26 mouse cellular contexts compared by ENCODE assay signal in genomic region chr3:133608845-133609261, GRCm38 (mm10).
DNase-seq lines count a peak whose midpoint lies in the region; ATAC-seq and TF ChIP-seq lines count a peak whose summit lies in the region.
"Had no signal": no experiment of that assay in that cellular context is flagged by ENCODE, and none has a peak within 500 bp of the region (broad histone marks: within the 10 kb centered on the region; RNA-seq: fewer than 3 reads in every experiment).

No protein-coding gene starts in this region.

- H3K4me3 ChIP-seq in neural tube, embryonic 14.5 days (ENCODE audit: low read depth, low read length): no peak overlapping the region
- no peak overlapping the region for H3K4me3 ChIP-seq in ES-E14 (ENCODE audit: insufficient read depth in 1 of 2, low read depth in 1 of 2, low read length in 2 of 2, poor library complexity in 1 of 2, severe bottlenecking in 1 of 2)
- H3K4me3 ChIP-seq in embryonic facial prominence, embryonic 13.5 days: no peak overlapping the region
- H3K4me3 ChIP-seq in stomach, embryonic 16.5 days (replicated peaks; ENCODE audit: low read length): no peak overlapping the region
- no peak overlapping the region for H3K4me3 ChIP-seq in hindbrain, postnatal 0 days (ENCODE audit: low read length)
- H3K4me3 ChIP-seq: erythroblast, embryonic 14.5 days; hindbrain, embryonic 15.5 days; intestine, embryonic 15.5 days; layer of hippocampus, adult 2 months; limb, embryonic 13.5 days; midbrain, embryonic 13.5 days; neural tube, embryonic 12.5 days had no signal

- no peak for DNase-seq in neural tube, embryonic 10.5 days (ENCODE audit: extremely low spot score, low spot score)
- no peak for DNase-seq in ES-E14 (ENCODE audit: low read depth, low spot score)
- DNase-seq in adrenal gland, postnatal 25 days: no peak
- DNase-seq in hindbrain, postnatal 0 days (ENCODE audit: low spot score): no peak
- DNase-seq: adrenal gland, postnatal 10 days; cerebellum, adult 9-10 months; kidney, postnatal 25 days; lung, embryonic 14.5 days; retina, postnatal 1 day; right cerebral cortex, postnatal 25 days; thymus, adult 18-20 months; thymus, postnatal 36 days had no signal

- H3K4me2 ChIP-seq in neural tube, embryonic 14.5 days (ENCODE audit: low read depth, low read length): no peak overlapping the region
- H3K4me2 ChIP-seq in embryonic facial prominence, embryonic 13.5 days: no peak overlapping the region
- no peak overlapping the region for H3K4me2 ChIP-seq in stomach, embryonic 16.5 days (ENCODE audit: low read depth, low read length)
- H3K4me2 ChIP-seq in hindbrain, postnatal 0 days (ENCODE audit: low read depth, low read length): no peak overlapping the region
- H3K4me2 ChIP-seq: heart, embryonic 11.5 days; hindbrain, embryonic 15.5 days; intestine, embryonic 15.5 days; limb, embryonic 13.5 days; lung, embryonic 14.5 days; midbrain, embryonic 13.5 days; neural tube, embryonic 12.5 days had no signal

- no peak overlapping the region for H3K9ac ChIP-seq in neural tube, embryonic 14.5 days (replicated peaks; ENCODE audit: low read depth, low read length)
- no peak overlapping the region for H3K9ac ChIP-seq in ES-E14 (ENCODE audit: insufficient read depth, low read depth, low read length, poor library complexity, severe bottlenecking)
- no peak overlapping the region for H3K9ac ChIP-seq in embryonic facial prominence, embryonic 13.5 days
- H3K9ac ChIP-seq in stomach, embryonic 16.5 days (ENCODE audit: low read length): no peak overlapping the region
- H3K9ac ChIP-seq in hindbrain, postnatal 0 days (replicated peaks; ENCODE audit: low read length): no peak overlapping the region
- H3K9ac ChIP-seq: hindbrain, embryonic 15.5 days; intestine, embryonic 15.5 days; limb, embryonic 13.5 days; liver, embryonic 14.5 days; lung, embryonic 14.5 days; midbrain, embryonic 13.5 days; neural tube, embryonic 12.5 days had no signal

- 90% methylated on average over 3 of the region's 3 CpGs for WGBS in neural tube, embryonic 14.5 days
- WGBS in embryonic facial prominence, embryonic 13.5 days: 76% methylated on average over 3 of the region's 3 CpGs
- WGBS in stomach, embryonic 16.5 days: 69% methylated on average over 3 of the region's 3 CpGs
- WGBS in hindbrain, postnatal 0 days: 96% methylated on average over 3 of the region's 3 CpGs

- in situ Hi-C loops in ES-E14 (cut with MboI; ENCODE audit: low sequenced_read_pairs in 2 of 2, unreplicated experiment in 2 of 2): no loop called here

- ATAC-seq in neural tube, embryonic 14.5 days (ENCODE audit: low read depth): peak; percentile 31; the same call in 1 of the 2 replicates
- ATAC-seq in embryonic facial prominence, embryonic 13.5 days (ENCODE audit: insufficient number of reproducible peaks, insufficient read depth, low FRiP score, low TSS enrichment, low read depth): peak; percentile 67
- peak; percentile 47; the same call in 1 of the 2 replicates for ATAC-seq in stomach, embryonic 16.5 days (ENCODE audit: insufficient read depth, low FRiP score)
- no peak for ATAC-seq in hindbrain, postnatal 0 days
- ATAC-seq: activated CD4-positive, CD25-positive, alpha-beta regulatory T cell, adult 4 months; forebrain, embryonic 14.5 days; intestine, embryonic 15.5 days; midbrain, embryonic 13.5 days had no signal

- H3K4me1 ChIP-seq in neural tube, embryonic 14.5 days (ENCODE audit: control insufficient read depth, insufficient read depth, low read length): no peaks in the 10 kb centered on the region
- H3K4me1 ChIP-seq in ES-E14 (ENCODE audit: control insufficient read depth in 2 of 2, insufficient read depth in 2 of 2, low read length in 2 of 2, poor library complexity in 1 of 2): no peaks in the 10 kb centered on the region
- no peaks in the 10 kb centered on the region for H3K4me1 ChIP-seq in embryonic facial prominence, embryonic 13.5 days
- H3K4me1 ChIP-seq in stomach, embryonic 16.5 days (ENCODE audit: control insufficient read depth, insufficient read depth, low read length): no peaks in the 10 kb centered on the region
- no peaks in the 10 kb centered on the region for H3K4me1 ChIP-seq in hindbrain, postnatal 0 days (ENCODE audit: insufficient read depth, low read length)
- H3K4me1 ChIP-seq: intestine, embryonic 15.5 days; limb, embryonic 13.5 days; neural tube, embryonic 12.5 days had no signal

- H3K27ac ChIP-seq in neural tube, embryonic 14.5 days (ENCODE audit: low read depth, low read length): no peak overlapping the region
- H3K27ac ChIP-seq in ES-E14 (ENCODE audit: insufficient read depth, low read depth, low read length, poor library complexity, severe bottlenecking): no peak overlapping the region
- H3K27ac ChIP-seq in embryonic facial prominence, embryonic 13.5 days: no peak overlapping the region
- no peak overlapping the region for H3K27ac ChIP-seq in stomach, embryonic 16.5 days (ENCODE audit: low read length)
- H3K27ac ChIP-seq in hindbrain, postnatal 0 days: no peak overlapping the region
- H3K27ac ChIP-seq: hindbrain, embryonic 15.5 days; intestine, embryonic 15.5 days; layer of hippocampus, adult 2 months; limb, embryonic 13.5 days; liver, embryonic 14.5 days; midbrain, embryonic 13.5 days; neural tube, embryonic 12.5 days had no signal

- no peaks in the 10 kb centered on the region for H3K9me3 ChIP-seq in neural tube, embryonic 14.5 days (ENCODE audit: control insufficient read depth, low read length)
- no peaks in the 10 kb centered on the region for H3K9me3 ChIP-seq in ES-E14 (ENCODE audit: control insufficient read depth, insufficient read depth, low read depth, low read length)
- H3K9me3 ChIP-seq in embryonic facial prominence, embryonic 13.5 days: no peaks in the 10 kb centered on the region
- H3K9me3 ChIP-seq in stomach, embryonic 16.5 days (replicated peaks; ENCODE audit: control insufficient read depth, low read length): no peaks in the 10 kb centered on the region
- no peaks in the 10 kb centered on the region for H3K9me3 ChIP-seq in hindbrain, postnatal 0 days (ENCODE audit: low read length)
- H3K9me3 ChIP-seq: hindbrain, embryonic 15.5 days; intestine, embryonic 15.5 days; limb, embryonic 13.5 days; neural tube, embryonic 12.5 days had no signal

- H3K36me3 ChIP-seq in neural tube, embryonic 14.5 days (ENCODE audit: control insufficient read depth, insufficient read depth, low read length): no peaks in the 10 kb centered on the region
- no peaks in the 10 kb centered on the region for H3K36me3 ChIP-seq in ES-E14 (ENCODE audit: control insufficient read depth, insufficient read depth, low read length, poor library complexity, severe bottlenecking)
- H3K36me3 ChIP-seq in embryonic facial prominence, embryonic 13.5 days: no peaks in the 10 kb centered on the region
- H3K36me3 ChIP-seq in stomach, embryonic 16.5 days (ENCODE audit: control insufficient read depth, insufficient read depth, low read length): no peaks in the 10 kb centered on the region
- H3K36me3 ChIP-seq in hindbrain, postnatal 0 days (ENCODE audit: insufficient read depth, low read length): no peaks in the 10 kb centered on the region
- H3K36me3 ChIP-seq: hindbrain, embryonic 15.5 days; intestine, embryonic 15.5 days; limb, embryonic 13.5 days; midbrain, embryonic 13.5 days; neural tube, embryonic 12.5 days had no signal

- no peaks in the 10 kb centered on the region for H3K27me3 ChIP-seq in neural tube, embryonic 14.5 days (ENCODE audit: control insufficient read depth, insufficient read depth, low read length)
- no peaks in the 10 kb centered on the region for H3K27me3 ChIP-seq in embryonic facial prominence, embryonic 13.5 days
- H3K27me3 ChIP-seq in stomach, embryonic 16.5 days (ENCODE audit: control insufficient read depth, insufficient read depth, low read length): no peaks in the 10 kb centered on the region
- no peaks in the 10 kb centered on the region for H3K27me3 ChIP-seq in hindbrain, postnatal 0 days (ENCODE audit: insufficient read depth, low read length)
- H3K27me3 ChIP-seq: hindbrain, embryonic 15.5 days; intestine, embryonic 15.5 days; limb, embryonic 13.5 days; midbrain, embryonic 13.5 days; neural tube, embryonic 12.5 days had no signal

- no peak for TF ChIP-seq CTCF in hindbrain, postnatal 0 days (IDR thresholded peaks at IDR 0.05; ENCODE audit: low read depth)

TF ChIP-seq in ES-E14, 5 proteins besides CTCF, POLR2A, EP300 and RAD21:
- TF ChIP-seq CHD2 (IDR thresholded peaks at IDR 0.05; ENCODE audit: low read depth, low read length): no peak
- TF ChIP-seq ZC3H11A (IDR thresholded peaks at IDR 0.05; ENCODE audit: borderline replicate concordance, low read depth, low read length): no peak
- no peak for TF ChIP-seq ZNF384 (IDR thresholded peaks at IDR 0.05; ENCODE audit: low read depth, low read length)
- TF ChIP-seq HCFC1 (IDR thresholded peaks at IDR 0.05; ENCODE audit: borderline replicate concordance, insufficient read depth, low read length): peak; percentile 71; the same call in 1 of the 2 replicates
- TF ChIP-seq MAFK (IDR thresholded peaks at IDR 0.05; ENCODE audit: insufficient read depth, low read depth, low read length): no peak
